Mouse (Mus musculus) activated CD4-positive, CD25-positive, alpha-beta regulatory T cell (primary cell): ENCODE results near the gene Vmn1r193. TPM values are rescaled to one million over a fixed set of nuclear protein-coding genes. Genes with fewer than 3 reads are reported as not detected.

ENCODE experiments used
- polyA plus RNA-seq, 2 experiments: library from polyadenylated mRNA; unstranded; fragments of 100-300 nt; shearing (Covaris generic); gene quantifications; one replicate each; pipeline ENCODE4 v1.2.1; 2017

The Vmn1r193 gene
- under 1 TPM in 1 of 2 experiments, not detected in 1; 0.48 TPM for polyA plus RNA-seq

GRCm38 (mm10) chr13:22223060-22223459, at the start of gene Vmn1r193:
TSS of gene Vmn1r193 (minus strand) at chr13:22223160.

DNA sequence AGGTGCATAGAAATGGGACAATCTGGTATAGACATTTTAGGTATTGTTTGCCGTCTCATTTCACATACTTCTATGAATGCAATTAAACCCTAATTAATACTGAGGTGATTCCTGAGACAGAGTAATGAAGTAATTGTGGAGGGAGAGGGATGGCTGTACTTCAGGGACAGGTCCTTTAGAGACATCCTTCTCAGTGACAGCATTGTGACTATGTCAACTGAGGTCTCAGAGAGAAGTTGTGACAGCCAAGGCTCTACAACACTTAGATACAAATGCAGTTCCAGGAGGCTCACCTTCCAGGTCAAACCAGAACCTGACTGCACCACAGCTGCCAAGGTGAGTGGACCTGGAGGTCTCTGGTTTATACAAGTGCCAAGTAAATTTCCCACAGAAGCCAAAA, 47.3 kb upstream of the Vmn1r193 start, which contains the start of gene Vmn1r195:
Gene Vmn1r195 (plus strand): TSS at position 301 of the 400 bp plus-strand sequence.

GRCm38 (mm10) chr13:22243915-22244314, 21.0 kb upstream of the Vmn1r193 start, which contains the start of gene Vmn1r194:
TSS of gene Vmn1r194 (plus strand) at chr13:22244215.

DNA sequence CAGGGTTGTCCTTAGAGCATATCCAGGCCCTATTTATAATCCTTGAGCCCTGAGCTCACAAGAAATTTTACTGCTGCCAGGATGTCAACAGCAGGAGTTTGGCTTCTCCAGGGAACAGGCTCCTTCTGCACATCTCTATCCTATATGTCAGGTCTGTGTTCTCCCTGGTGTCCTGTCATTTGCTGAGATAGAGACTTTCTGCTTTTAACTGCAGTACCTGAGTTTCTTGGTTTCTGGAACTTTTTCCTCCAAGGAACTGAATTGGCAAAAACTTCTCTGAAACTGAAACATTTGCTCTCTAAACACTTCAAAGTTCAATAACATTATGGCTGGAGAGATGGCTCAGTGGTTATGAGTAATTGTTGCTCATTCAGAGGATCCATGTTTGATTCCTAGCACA, 31.9 kb downstream of the Vmn1r193 start, which contains the start of gene Vmn1r192:
Gene Vmn1r192 (minus strand): TSS at position 101 of the 400 bp plus-strand sequence.

GRCm38 (mm10) chr13:22183869-22184268, 39.1 kb downstream of the Vmn1r193 start, which contains the start of gene Vmn1r191:
TSS of gene Vmn1r191 (minus strand) at chr13:22183969.

Other genes starting within 250 kb of the Vmn1r193 start
- not detected for gene Pom121l2, start 242.0 kb downstream of the Vmn1r193 start, polyA plus RNA-seq
- gene Prss16, start 213.4 kb downstream of the Vmn1r193 start, polyA plus RNA-seq: under 1 TPM; 0.28 to 0.85 TPM
- gene Hist1h2ah, start 187.6 kb downstream of the Vmn1r193 start, polyA plus RNA-seq: not detected
- 1 to 10 TPM in 1 of 2 experiments, under 1 TPM in 1; 0.45 to 2.6 TPM for gene Hist1h2bk, start 187.3 kb downstream of the Vmn1r193 start, polyA plus RNA-seq
- gene Hist1h4i, start 181.8 kb downstream of the Vmn1r193 start, polyA plus RNA-seq: 10 to 100 TPM; 12.3 to 15.6 TPM
- gene Hist1h2ag, start 180.2 kb downstream of the Vmn1r193 start, polyA plus RNA-seq: 10 to 100 TPM; 12.1 to 24.2 TPM
- 10 to 100 TPM in 1 of 2 experiments, 1 to 10 TPM in 1; 4.8 to 10.1 TPM for gene Hist1h2bj, start 179.9 kb downstream of the Vmn1r193 start, polyA plus RNA-seq
- not detected for gene Vmn1r188, start 138.7 kb downstream of the Vmn1r193 start, polyA plus RNA-seq
- not detected for gene Vmn1r189, start 117.3 kb downstream of the Vmn1r193 start, polyA plus RNA-seq
- not detected for gene Vmn1r191, start 39.2 kb downstream of the Vmn1r193 start, polyA plus RNA-seq
- not detected for gene Vmn1r192, start 32.0 kb downstream of the Vmn1r193 start, polyA plus RNA-seq
- gene Vmn1r194, start 21.1 kb upstream of the Vmn1r193 start, polyA plus RNA-seq: not detected
- not detected for gene Vmn1r195, start 47.4 kb upstream of the Vmn1r193 start, polyA plus RNA-seq
- not detected for gene Vmn1r196, start 66.8 kb upstream of the Vmn1r193 start, polyA plus RNA-seq
- gene Vmn1r197, start 101.4 kb upstream of the Vmn1r193 start, polyA plus RNA-seq: under 1 TPM; 0.08 to 0.11 TPM
- not detected for gene Vmn1r198, start 127.2 kb upstream of the Vmn1r193 start, polyA plus RNA-seq
- not detected for gene Vmn1r199, start 156.7 kb upstream of the Vmn1r193 start, polyA plus RNA-seq
- not detected for gene Vmn1r200, start 167.2 kb upstream of the Vmn1r193 start, polyA plus RNA-seq
- gene Vmn1r201, start 248.8 kb upstream of the Vmn1r193 start, polyA plus RNA-seq: not detected